Mouse (Mus musculus) layer of hippocampus, adult 6 months (tissue): ENCODE results near the gene Magi2. TPM values are rescaled to one million over a fixed set of nuclear protein-coding genes. Genes with fewer than 3 reads are reported as not detected.

Experiments
- long read RNA-seq, 2 experiments: library from polyadenylated mRNA; unstranded; transcript quantifications; one replicate each; pipeline ENCODE4 v2.0.0; 2019 to 2020
- polyA plus RNA-seq: library from polyadenylated mRNA; unstranded; fragments of <200 nt; fragmentation: Nextera tagmentation; gene quantifications from 2 replicates; pipeline ENCODE4 v1.2.3, GENCODE M21; 2021

Magi2 gene
- 9.6 and 9.7 TPM in 2 replicates for polyA plus RNA-seq
- long read RNA-seq, experiment 1, partial matches to known transcripts: 5 of 12 reads
- long read RNA-seq, experiment 1, other reads (novel, unspliced or antisense): 7 of 12 reads
- long read RNA-seq, experiment 2, transcript Magi2-210 (1 exons, 3,125 nt): major isoform, 5 of 64 reads
- long read RNA-seq, experiment 2, partial matches to known transcripts: 10 of 64 reads
- long read RNA-seq, experiment 2, other reads (novel, unspliced or antisense): 49 of 64 reads

GRCm38 (mm10) chr5:19226866-19227243 lies at the start of gene Magi2:
TSS of gene Magi2 (plus strand) at chr5:19227036.

